Mouse (Mus musculus): ENCODE data around the gene Itgb6.

GRCm38 (mm10) chr2:60636038-60636437 lies 86.4 kb downstream of the Itgb6 start:
- TF ChIP-seq CTCF (IDR thresholded peaks at IDR 0.05; ENCODE audit: extremely low read depth, insufficient read length, insufficient replicate concordance, low read depth, low read length) (no peak), POLR2A (IDR thresholded peaks at IDR 0.05; ENCODE audit: low read depth, low read length) (no peak)

All from small intestine, adult 2 months (tissue).